Mouse (Mus musculus): ENCODE data around the gene Bex3.
A peak's percentile ranks its signal among the peaks of the same experiment; 100 is the strongest.

The Bex3 gene

GRCm38 (mm10) chrX:136313303-136313702 is 43.2 kb downstream of the Bex3 start:
- DNase-seq (ENCODE audit: extremely low read depth, low read depth), result no peak

DNA sequence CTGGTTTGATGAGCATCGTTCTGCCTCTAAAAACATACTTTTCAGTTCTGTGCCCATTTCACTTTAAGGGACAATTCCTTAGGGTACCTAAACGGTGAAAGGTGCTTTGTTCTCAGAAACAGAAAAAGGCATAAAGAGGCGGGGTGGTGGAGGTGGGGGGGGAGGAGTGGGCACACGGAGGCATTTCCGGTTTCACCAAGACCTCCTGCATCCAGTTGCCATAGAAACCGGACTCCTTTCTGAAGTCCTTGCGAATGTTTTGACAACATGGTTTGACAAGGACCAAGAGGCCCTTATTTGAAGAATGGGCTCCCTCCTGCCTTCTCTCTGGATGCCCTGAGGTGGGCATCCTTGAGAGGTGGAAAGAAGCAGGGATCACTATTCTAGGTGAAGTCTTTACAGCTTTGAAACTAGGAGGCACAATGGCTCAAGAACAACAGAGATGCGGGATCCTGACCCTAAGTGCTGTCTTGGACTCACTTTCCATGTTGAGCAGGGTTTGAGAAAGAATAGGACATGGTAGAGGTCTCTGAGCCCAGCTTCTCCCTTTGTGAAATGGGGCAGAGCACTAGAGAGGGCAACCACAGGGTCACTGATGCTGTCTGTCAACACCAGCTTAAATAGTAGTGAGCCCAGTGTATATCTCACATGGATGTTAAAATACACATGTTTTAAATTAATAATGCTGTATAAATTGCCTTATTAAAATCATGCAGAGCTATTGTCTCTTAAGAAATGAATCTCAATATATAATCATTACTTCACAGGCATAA is 43.9 kb downstream of the Bex3 start:
- no peak for DNase-seq (ENCODE audit: extremely low read depth, low read depth)

GRCm38 (mm10) chrX:136319953-136320352 is 49.9 kb downstream of the Bex3 start:
- DNase-seq (ENCODE audit: extremely low read depth, low read depth), result peak; percentile 27

Measured in MEL-GATA-1-ER (cell line).